Mouse (Mus musculus) liver, embryonic 14.5 days (tissue): ENCODE measurements around the gene Atat1.

Source experiments
- CTCF ChIP-seq: IDR thresholded peaks from 2 replicates; pipeline ENCODE4 v1.5.1; 2016; ENCODE audit warnings: antibody characterized with exemption, low read depth, control low read depth
- EP300 ChIP-seq: IDR thresholded peaks from 2 replicates; pipeline ENCODE4 v1.6.1; 2016; ENCODE audit warnings: antibody characterized with exemption, low read depth

DNA sequence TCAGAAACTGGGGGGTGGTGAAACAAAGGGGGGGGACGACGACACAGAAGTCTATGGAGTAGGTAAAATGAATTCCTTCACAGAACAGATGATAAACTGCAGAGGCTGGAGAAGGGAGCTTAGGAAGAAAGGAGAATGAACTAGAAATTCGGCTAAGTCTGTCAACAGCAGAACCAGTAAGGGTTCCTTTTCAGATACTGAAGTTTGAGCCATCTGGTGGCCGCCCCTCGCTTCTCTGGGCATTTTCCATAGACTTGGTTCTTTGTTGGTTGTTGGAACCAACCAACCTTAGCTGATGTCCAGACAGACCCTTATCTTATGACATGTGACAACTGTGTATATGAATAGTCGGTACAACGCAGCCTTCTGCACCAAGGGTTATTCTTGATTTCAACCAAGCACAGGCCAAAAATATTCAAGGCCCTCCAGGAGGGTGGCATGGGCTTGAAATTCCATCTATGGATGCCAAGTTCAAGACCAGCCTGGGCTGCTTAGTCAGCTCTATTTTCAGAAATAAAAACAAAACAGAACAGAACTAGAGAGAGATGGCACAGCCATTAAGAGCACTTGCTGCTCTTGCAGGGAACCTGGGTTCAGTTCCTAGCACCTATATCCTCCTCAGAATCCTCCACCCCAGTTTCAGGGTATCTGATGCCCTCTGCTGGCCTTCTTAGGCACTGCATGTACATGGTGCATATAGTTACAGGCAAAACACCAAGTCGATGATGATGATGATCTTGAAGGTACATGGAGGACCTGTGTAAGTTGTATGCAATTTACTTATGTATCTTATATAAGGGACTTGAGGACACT lies 38.8 kb downstream of the Atat1 start:
- peak; percentile 75 for TF ChIP-seq CTCF
- no peak for TF ChIP-seq EP300
